Mouse (Mus musculus): ENCODE data around the gene Ubqln1.

Ubqln1 gene

GRCm38 (mm10) chr13:58215592-58216341, at the start of gene Ubqln1:
Ubqln1 (minus strand) TSS chr13:58215653.
- peak; percentile 73 to 87 for DNase-seq (ENCODE audit: low spot score in 2 of 2)

DNA sequence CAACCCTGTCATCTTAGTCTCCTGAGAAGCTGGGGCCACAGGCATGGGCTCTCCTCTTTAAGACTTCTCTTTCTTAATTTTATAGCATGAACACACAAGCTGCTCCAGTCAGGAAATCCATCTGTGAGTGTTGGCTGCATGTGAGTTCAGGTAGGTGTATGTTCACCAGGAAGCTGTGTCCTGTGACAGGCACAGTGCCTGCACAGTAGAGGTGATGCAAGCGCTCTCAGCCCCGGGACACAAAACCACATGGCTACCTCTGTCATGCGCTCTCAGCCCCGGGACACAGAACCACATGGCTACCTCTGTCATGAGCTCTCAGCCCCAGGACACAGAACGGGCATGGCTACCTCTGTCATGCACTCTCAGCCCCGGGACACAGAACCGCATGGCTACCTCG, 48.1 kb upstream of the Ubqln1 start:
- DNase-seq (ENCODE audit: low spot score in 2 of 2): no peak

- DNase-seq (ENCODE audit: low spot score in 2 of 2): no peak
These were observed 46.2 kb upstream of the Ubqln1 start for GRCm38 (mm10) chr13:58261674-58262073.

DNA sequence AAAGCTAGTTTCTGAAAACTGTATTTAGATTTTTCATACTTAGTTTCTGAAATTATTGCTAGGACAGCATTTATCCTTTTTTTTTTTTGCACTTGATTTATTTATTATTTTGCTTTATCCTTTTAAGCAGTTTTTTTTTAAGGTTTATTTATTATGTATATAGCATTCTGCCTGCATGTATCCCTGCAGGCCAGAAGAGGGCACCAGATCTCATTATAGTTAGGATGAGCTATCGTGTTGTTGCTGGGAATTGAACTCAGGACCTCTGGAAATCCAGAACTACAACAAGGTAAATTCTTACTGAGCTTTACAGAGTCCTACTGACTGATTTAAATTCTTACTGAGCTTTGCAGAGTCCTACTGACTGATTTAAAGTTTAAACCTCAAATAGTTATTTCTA, 37.8 kb upstream of the Ubqln1 start:
- DNase-seq (ENCODE audit: low spot score in 2 of 2): no peak

GRCm38 (mm10) chr13:58248957-58249356, 33.5 kb upstream of the Ubqln1 start:
- DNase-seq (ENCODE audit: low spot score in 2 of 2): no peak

DNA sequence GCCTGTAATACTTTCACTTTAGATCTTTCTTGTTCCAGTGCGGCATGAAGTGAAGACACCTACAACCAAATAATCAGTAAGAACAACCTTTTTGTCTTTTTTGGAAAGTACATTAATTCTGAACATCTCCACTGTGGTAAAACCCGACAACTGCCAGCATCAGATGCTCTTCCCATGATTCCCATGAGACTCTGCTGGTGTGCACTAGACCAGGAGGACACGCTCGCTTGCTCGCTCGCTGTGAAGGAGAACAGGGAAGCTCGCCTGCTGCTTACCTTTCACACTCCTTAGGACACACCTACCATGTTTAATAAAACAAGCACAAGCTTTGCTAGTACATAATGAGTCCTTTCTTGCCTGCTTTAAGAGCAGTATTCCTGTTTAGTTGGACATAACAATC, 21.1 kb upstream of the Ubqln1 start:
- DNase-seq (ENCODE audit: low spot score in 2 of 2): no peak

GRCm38 (mm10) chr13:58232611-58233010, 17.2 kb upstream of the Ubqln1 start:
- peak; percentile 10 to 29 for DNase-seq (ENCODE audit: low spot score in 2 of 2)

DNA sequence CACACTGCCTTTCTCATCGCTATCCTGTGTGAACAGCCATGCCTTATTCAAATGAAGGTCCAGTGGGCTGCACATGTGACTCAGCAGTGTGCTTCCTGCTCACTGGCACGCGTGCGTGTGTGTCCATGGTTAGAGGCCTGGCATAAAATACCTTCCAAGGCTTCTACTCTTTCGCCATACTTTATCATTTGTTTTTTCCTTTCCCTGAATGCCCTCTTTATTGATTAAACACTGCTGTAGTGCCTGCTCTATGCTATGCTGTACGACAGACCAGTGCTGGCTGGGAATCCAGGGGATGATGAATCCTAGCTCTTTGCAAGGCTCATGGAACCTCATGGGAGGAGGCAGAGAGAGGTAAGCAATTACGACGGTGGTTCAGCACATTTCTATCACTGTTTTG, 16.6 kb upstream of the Ubqln1 start:
- no peak for DNase-seq (ENCODE audit: low spot score in 2 of 2)

DNA sequence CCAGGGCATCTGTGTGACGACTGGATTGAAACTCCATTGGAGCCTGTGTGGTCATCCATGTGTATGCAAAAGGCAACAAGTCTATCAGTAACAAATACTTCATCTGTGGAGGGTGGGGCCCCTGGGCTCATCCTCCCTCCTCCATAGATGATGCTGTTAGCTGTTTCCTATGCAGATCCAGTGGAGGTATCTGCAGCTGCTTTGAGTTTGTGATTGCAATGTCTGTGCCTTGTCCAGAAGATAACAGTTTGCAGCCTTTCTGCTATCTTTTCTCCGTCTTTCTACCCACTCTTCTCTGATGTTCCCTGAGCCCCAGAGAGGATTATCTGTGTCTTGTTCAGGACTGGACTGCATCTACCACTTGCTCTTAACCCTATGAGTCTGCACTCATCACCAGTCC, 13.2 kb upstream of the Ubqln1 start:
- no peak for DNase-seq (ENCODE audit: low spot score in 2 of 2)

- DNase-seq (ENCODE audit: low spot score in 2 of 2): no peak
These were observed 10.2 kb upstream of the Ubqln1 start for GRCm38 (mm10) chr13:58225694-58226093.

DNA sequence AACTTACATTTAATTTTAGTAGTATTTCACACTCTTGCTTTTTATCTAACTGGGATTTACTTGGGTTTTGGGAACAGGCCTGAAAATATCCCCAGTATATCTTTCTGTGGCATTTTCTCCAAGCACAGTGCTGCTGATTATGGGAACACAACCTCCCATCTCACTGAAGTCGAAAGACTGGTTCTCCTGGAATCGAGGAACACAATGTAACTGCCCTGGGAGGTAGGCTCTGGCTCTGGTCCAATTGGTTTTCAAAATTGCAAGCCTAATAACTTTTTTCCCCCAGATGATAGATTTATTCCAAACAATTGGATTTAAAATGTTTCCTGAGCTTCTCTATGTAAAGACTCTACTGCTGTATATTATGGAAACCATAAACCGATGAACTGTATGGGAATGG, 4.8 kb upstream of the Ubqln1 start:
- DNase-seq (ENCODE audit: low spot score in 2 of 2): peak in 1 of 2 experiments; percentile 23

GRCm38 (mm10) chr13:58217536-58217935, 2.1 kb upstream of the Ubqln1 start:
- DNase-seq (ENCODE audit: low spot score in 2 of 2): no peak

- no peak for DNase-seq (ENCODE audit: low spot score in 2 of 2)
These were observed 942 bp upstream of the Ubqln1 start for GRCm38 (mm10) chr13:58216395-58216794.

- no peak for DNase-seq (ENCODE audit: low spot score in 2 of 2)
These were observed 231 bp downstream of the Ubqln1 start for GRCm38 (mm10) chr13:58215253-58215591.

GRCm38 (mm10) chr13:58214346-58215252, 854 bp downstream of the Ubqln1 start:
- peak in 1 of 2 experiments; percentile 16 for DNase-seq (ENCODE audit: low spot score in 2 of 2)

- no peak for DNase-seq (ENCODE audit: low spot score in 2 of 2)
These were observed 1.7 kb downstream of the Ubqln1 start for GRCm38 (mm10) chr13:58213801-58214200.

GRCm38 (mm10) chr13:58212530-58212929, 2.9 kb downstream of the Ubqln1 start:
- no peak for DNase-seq (ENCODE audit: low spot score in 2 of 2)

- no peak for DNase-seq (ENCODE audit: low spot score in 2 of 2)
These were observed 5.0 kb downstream of the Ubqln1 start for GRCm38 (mm10) chr13:58210441-58210840.

DNA sequence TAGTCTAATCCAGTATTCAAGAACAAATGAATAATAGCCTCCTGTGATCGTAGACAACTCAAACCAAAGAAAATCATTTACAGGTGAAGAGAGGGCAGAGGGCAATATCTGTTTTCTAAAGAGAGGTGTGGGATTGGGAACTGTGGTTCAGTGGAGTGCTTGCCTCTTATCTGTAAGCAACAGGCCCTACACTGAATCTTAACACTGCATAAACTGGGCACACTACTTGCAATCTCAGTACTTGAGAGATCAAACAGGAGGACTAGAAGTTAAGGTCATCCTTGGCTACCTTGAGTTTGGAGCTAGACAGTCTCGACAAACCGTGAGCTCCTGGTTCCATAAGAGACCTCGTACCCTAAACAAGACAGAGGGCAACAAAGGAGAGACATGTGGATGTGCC, 9.4 kb downstream of the Ubqln1 start:
- DNase-seq (ENCODE audit: low spot score in 2 of 2): no peak

DNA sequence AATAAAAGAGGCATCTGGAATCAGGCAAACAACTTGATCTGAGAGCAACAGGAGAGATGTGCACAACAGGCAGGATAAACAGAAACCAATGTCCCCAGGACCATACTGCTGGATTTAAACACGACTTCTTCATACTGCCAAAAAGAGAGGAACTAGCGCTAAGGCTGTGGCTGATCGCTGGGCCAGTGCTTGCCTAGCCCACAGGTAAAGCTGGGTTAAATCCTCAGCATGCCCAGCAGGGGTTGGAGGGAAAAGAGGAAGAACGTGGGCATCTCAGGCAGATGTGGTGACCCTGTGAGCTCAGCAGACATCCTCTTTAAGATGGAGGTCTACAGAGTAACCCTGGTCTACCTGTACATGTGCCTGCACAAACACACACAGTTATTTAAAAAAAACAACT, 10.5 kb downstream of the Ubqln1 start:
- no peak for DNase-seq (ENCODE audit: low spot score in 2 of 2)

DNA sequence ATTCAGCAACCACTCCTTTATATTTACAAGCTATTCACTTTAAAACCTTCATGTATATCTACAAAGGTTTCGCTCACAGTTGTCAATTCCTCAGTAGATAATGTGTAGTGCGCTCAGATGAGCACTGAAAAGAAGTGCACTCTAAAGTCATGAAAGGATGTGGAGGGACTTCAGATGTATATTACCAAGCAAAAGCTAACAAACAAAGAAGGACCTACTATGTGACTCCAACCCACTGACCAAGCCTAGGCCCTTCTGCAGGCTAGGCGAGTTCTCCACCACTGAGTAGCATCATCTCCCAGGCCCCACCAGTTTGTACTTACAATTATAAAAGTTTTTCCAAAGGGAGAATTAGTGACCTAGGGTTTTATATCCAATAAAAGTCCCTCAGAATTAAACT, 11.3 kb downstream of the Ubqln1 start:
- DNase-seq (ENCODE audit: low spot score in 2 of 2): no peak

GRCm38 (mm10) chr13:58202903-58203302, 12.6 kb downstream of the Ubqln1 start:
- no peak for DNase-seq (ENCODE audit: low spot score in 2 of 2)

DNA sequence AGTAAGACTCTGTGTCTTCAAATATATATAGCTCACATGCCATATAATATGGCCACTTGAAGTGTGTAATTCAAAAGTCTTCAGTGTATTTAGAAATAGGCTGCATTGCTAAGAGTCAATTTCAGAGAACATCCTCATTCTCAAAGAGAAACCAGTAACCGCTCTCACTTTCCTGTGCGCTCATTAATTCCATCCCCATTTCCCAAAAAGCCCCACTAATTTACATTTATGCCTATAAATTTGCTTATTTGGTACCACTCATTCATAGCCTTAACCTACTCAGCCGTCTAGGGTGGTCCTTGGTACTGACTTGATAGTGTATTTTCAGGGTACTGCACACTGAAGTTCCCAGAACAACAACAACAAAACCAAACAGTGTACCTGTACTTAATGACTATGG, 13.5 kb downstream of the Ubqln1 start:
- DNase-seq (ENCODE audit: low spot score in 2 of 2): no peak
